Mouse (Mus musculus): Measurements from ENCODE around the gene Ttc7. TPM values are rescaled to one million over a fixed set of nuclear protein-coding genes. Genes with fewer than 3 reads are reported as not detected.

Gene Ttc7
- polyA plus RNA-seq, 1 experiment from 2014 or later = 3.6 TPM

- WGBS = 46% methylated on average over 6 of the region's 6 CpGs
- Histone ChIP-seq H3K9ac (no peak overlapping the region), H3K4me3 (ENCODE audit: low read depth, low read length) (no peak overlapping the region), H3K4me2 (no peak overlapping the region), H3K36me3 (ENCODE audit: insufficient read depth) (no peaks in the 10 kb centered on the region), H3K27ac (ENCODE audit: low read depth) (no peak overlapping the region; the same call in 1 of the 2 replicates), H3K27me3 (ENCODE audit: insufficient read depth, low read length) (no peaks in the 10 kb centered on the region), H3K4me1 (ENCODE audit: insufficient read depth) (peaks cover 21% of the 10 kb centered on the region), H3K9me3 (ENCODE audit: low read depth, low read length) (no peaks in the 10 kb centered on the region)
- no peak for TF ChIP-seq CTCF (IDR thresholded peaks at IDR 0.05; ENCODE audit: low read depth)
- DNase-seq (peak; percentile 48), ATAC-seq (ENCODE audit: insufficient read depth) (no peak)
Observed at GRCm38 (mm10) chr17:87377536-87377935, 94.8 kb downstream of the Ttc7 start.

GRCm38 (mm10) chr17:87378354-87379159 lies 95.9 kb downstream of the Ttc7 start:
- no peak overlapping the region for H3K9ac ChIP-seq
- peak; percentile 18; the same call in 1 of the 2 replicates for ATAC-seq (ENCODE audit: insufficient read depth)
- no peak overlapping the region for H3K4me3 ChIP-seq (ENCODE audit: low read depth, low read length)
- no peaks in the 10 kb centered on the region for H3K9me3 ChIP-seq (ENCODE audit: low read depth, low read length)
- peak overlapping the region; percentile 42; the same call in 1 of the 2 replicates for H3K27ac ChIP-seq (ENCODE audit: low read depth)
- no peak for TF ChIP-seq CTCF (IDR thresholded peaks at IDR 0.05; ENCODE audit: low read depth)
- 48% methylated on average over 16 of the region's 16 CpGs for WGBS
- H3K4me1 ChIP-seq (ENCODE audit: insufficient read depth) = peaks cover 21% of the 10 kb centered on the region
- no peaks in the 10 kb centered on the region for H3K36me3 ChIP-seq (ENCODE audit: insufficient read depth)
- DNase-seq = peak; percentile 80
- no peak overlapping the region for H3K4me2 ChIP-seq
- no peaks in the 10 kb centered on the region for H3K27me3 ChIP-seq (ENCODE audit: insufficient read depth, low read length)

- no peak overlapping the region for H3K4me2 ChIP-seq
- H3K36me3 ChIP-seq (ENCODE audit: insufficient read depth) = no peaks in the 10 kb centered on the region
- 76% methylated on average over 11 of the region's 11 CpGs for WGBS
- no peaks in the 10 kb centered on the region for H3K27me3 ChIP-seq (ENCODE audit: insufficient read depth, low read length)
- DNase-seq (no peak), ATAC-seq (ENCODE audit: insufficient read depth) (no peak)
- H3K9ac ChIP-seq = no peak overlapping the region
- no peak overlapping the region for H3K27ac ChIP-seq (ENCODE audit: low read depth)
- H3K4me1 ChIP-seq (ENCODE audit: insufficient read depth) = peaks cover 21% of the 10 kb centered on the region
- no peak for TF ChIP-seq CTCF (IDR thresholded peaks at IDR 0.05; ENCODE audit: low read depth)
- no peaks in the 10 kb centered on the region for H3K9me3 ChIP-seq (ENCODE audit: low read depth, low read length)
- H3K4me3 ChIP-seq (ENCODE audit: low read depth, low read length) = no peak overlapping the region
Observed at GRCm38 (mm10) chr17:87379160-87379624, 96.5 kb downstream of the Ttc7 start.

- TF ChIP-seq CTCF (IDR thresholded peaks at IDR 0.05; ENCODE audit: low read depth) = no peak
- H3K9ac ChIP-seq = no peak overlapping the region
- H3K4me3 ChIP-seq (ENCODE audit: low read depth, low read length) = no peak overlapping the region
- H3K4me2 ChIP-seq = no peak overlapping the region
- peak overlapping the region; percentile 51; the same call in 1 of the 2 replicates for H3K27ac ChIP-seq (ENCODE audit: low read depth)
- H3K9me3 ChIP-seq (ENCODE audit: low read depth, low read length) = no peaks in the 10 kb centered on the region
- DNase-seq (peak; percentile 52), ATAC-seq (ENCODE audit: insufficient read depth) (peak; percentile 23)
- no peaks in the 10 kb centered on the region for H3K36me3 ChIP-seq (ENCODE audit: insufficient read depth)
- peaks cover 21% of the 10 kb centered on the region for H3K4me1 ChIP-seq (ENCODE audit: insufficient read depth)
- no peaks in the 10 kb centered on the region for H3K27me3 ChIP-seq (ENCODE audit: insufficient read depth, low read length)
- WGBS = 39% methylated on average over 10 of the region's 10 CpGs
Observed at GRCm38 (mm10) chr17:87379821-87380220, 97.1 kb downstream of the Ttc7 start.

- no peaks in the 10 kb centered on the region for H3K9me3 ChIP-seq (ENCODE audit: low read depth, low read length)
- no peak for DNase-seq
- ATAC-seq (ENCODE audit: insufficient read depth) = no peak
- no peaks in the 10 kb centered on the region for H3K27me3 ChIP-seq (ENCODE audit: insufficient read depth, low read length)
- H3K9ac ChIP-seq = no peak overlapping the region
- peaks cover 21% of the 10 kb centered on the region for H3K4me1 ChIP-seq (ENCODE audit: insufficient read depth)
- H3K4me2 ChIP-seq = no peak overlapping the region
- WGBS = 82% methylated on average over 9 of the region's 9 CpGs
- no peak for TF ChIP-seq CTCF (IDR thresholded peaks at IDR 0.05; ENCODE audit: low read depth)
- H3K36me3 ChIP-seq (ENCODE audit: insufficient read depth) = no peaks in the 10 kb centered on the region
- no peak overlapping the region for H3K4me3 ChIP-seq (ENCODE audit: low read depth, low read length)
- peak overlapping the region; percentile 27; the same call in 1 of the 2 replicates for H3K27ac ChIP-seq (ENCODE audit: low read depth)
Observed at GRCm38 (mm10) chr17:87380681-87381080, 98.0 kb downstream of the Ttc7 start.

- no peak overlapping the region for H3K9ac ChIP-seq
- WGBS = 66% methylated on average over 3 of the region's 3 CpGs
- DNase-seq (no peak), ATAC-seq (ENCODE audit: insufficient read depth) (no peak)
- no peaks in the 10 kb centered on the region; the same call in 1 of the 2 replicates for H3K4me1 ChIP-seq (ENCODE audit: insufficient read depth)
- no peaks in the 10 kb centered on the region for H3K27me3 ChIP-seq (ENCODE audit: insufficient read depth, low read length)
- H3K4me3 ChIP-seq (ENCODE audit: low read depth, low read length) = no peak overlapping the region
- no peaks in the 10 kb centered on the region for H3K9me3 ChIP-seq (ENCODE audit: low read depth, low read length)
- TF ChIP-seq CTCF (IDR thresholded peaks at IDR 0.05; ENCODE audit: low read depth) = no peak
- H3K4me2 ChIP-seq = no peak overlapping the region
- no peaks in the 10 kb centered on the region for H3K36me3 ChIP-seq (ENCODE audit: insufficient read depth)
- no peak overlapping the region for H3K27ac ChIP-seq (ENCODE audit: low read depth)
Observed at GRCm38 (mm10) chr17:87385835-87386234, 103.1 kb downstream of the Ttc7 start.

- DNase-seq (peak; percentile 59), ATAC-seq (ENCODE audit: insufficient read depth) (no peak; the same call in 1 of the 2 replicates)
- WGBS = 35% methylated on average over 4 of the region's 5 CpGs
- Histone ChIP-seq H3K27ac (ENCODE audit: low read depth) (no peak overlapping the region), H3K4me2 (no peak overlapping the region), H3K4me3 (ENCODE audit: low read depth, low read length) (no peak overlapping the region), H3K27me3 (ENCODE audit: insufficient read depth, low read length) (no peaks in the 10 kb centered on the region), H3K9ac (no peak overlapping the region), H3K4me1 (ENCODE audit: insufficient read depth) (no peaks in the 10 kb centered on the region; the same call in 1 of the 2 replicates), H3K36me3 (ENCODE audit: insufficient read depth) (no peaks in the 10 kb centered on the region), H3K9me3 (ENCODE audit: low read depth, low read length) (no peaks in the 10 kb centered on the region)
- TF ChIP-seq CTCF (IDR thresholded peaks at IDR 0.05; ENCODE audit: low read depth) = no peak
Observed at GRCm38 (mm10) chr17:87387068-87387467, 104.4 kb downstream of the Ttc7 start.

Measured in lung, embryonic 14.5 days (tissue).